In genomic region chr16:17834543-17834942, GRCm38 (mm10) we compare ENCODE assay signal across 10 mouse cellular contexts. TPM values are rescaled to one million over a fixed set of nuclear protein-coding genes. Genes with fewer than 3 reads are reported as not detected.
DNase-seq lines count a peak whose midpoint lies in the region; ATAC-seq and TF ChIP-seq lines count a peak whose summit lies in the region.
"Had no signal": no experiment of that assay in that cellular context is flagged by ENCODE, and none has a peak within 500 bp of the region (broad histone marks: within the 10 kb centered on the region; RNA-seq: fewer than 3 reads in every experiment).

No protein-coding gene starts in this region.

- no peaks in the 10 kb centered on the region for H3K36me3 ChIP-seq in heart, embryonic 12.5 days
- peaks cover 18% of the 10 kb centered on the region for H3K36me3 ChIP-seq in G1E (replicated peaks)
- H3K36me3 ChIP-seq in hindbrain, embryonic 12.5 days = peaks cover 7% of the 10 kb centered on the region; the same call in 1 of the 2 replicates
- peaks cover 6% of the 10 kb centered on the region; the same call in 1 of the 2 replicates for H3K36me3 ChIP-seq in midbrain, embryonic 10.5 days

- TF ChIP-seq CTCF in G1E (IDR thresholded peaks at IDR 0.05; ENCODE audit: low read depth, low read length) = no peak

- ATAC-seq in heart, embryonic 12.5 days (ENCODE audit: insufficient number of reproducible peaks, low FRiP score) = no peak
- ATAC-seq in G1E (ENCODE audit: extremely low read depth, insufficient number of reproducible peaks, low FRiP score, poor library complexity, severe bottlenecking) = peak; percentile 28; the same call in 1 of the 2 replicates
- ATAC-seq in hindbrain, embryonic 12.5 days (ENCODE audit: low FRiP score) = 0 out of 2 replicates have a peak, but pooled peaks have one; percentile 6
- ATAC-seq in megakaryocyte, adult 5-6 weeks (ENCODE audit: poor library complexity, severe bottlenecking) = no peak
- ATAC-seq: activated CD4-positive, CD25-positive, alpha-beta regulatory T cell, adult 4 months had no signal

- no peak for DNase-seq in heart, adult 9 months (ENCODE audit: low spot score in 2 of 2)
- DNase-seq in G1E (ENCODE audit: low spot score) = no peak
- no peak for DNase-seq in midbrain, embryonic 10.5 days (ENCODE audit: low spot score)
- DNase-seq in yolk sac, embryonic 10.5 days (ENCODE audit: low spot score) = no peak
- no peak for DNase-seq in kidney, adult 8-10 months
- DNase-seq: gastrocnemius, postnatal 36 days had no signal

- H3K9ac ChIP-seq in heart, embryonic 12.5 days = no peak overlapping the region
- H3K9ac ChIP-seq in hindbrain, embryonic 12.5 days = peak overlapping the region; percentile 77

- 37% methylated on average over 7 of the region's 7 CpGs for WGBS in heart, embryonic 12.5 days
- 56% methylated on average over 7 of the region's 7 CpGs for WGBS in hindbrain, embryonic 12.5 days
- WGBS in midbrain, embryonic 10.5 days = 57% methylated on average over 7 of the region's 7 CpGs

- H3K4me2 ChIP-seq in heart, embryonic 12.5 days = peak overlapping the region; percentile 100
- H3K4me2 ChIP-seq in hindbrain, embryonic 12.5 days (replicated peaks) = peak overlapping the region; percentile 99

- peaks cover 86% of the 10 kb centered on the region for H3K27me3 ChIP-seq in heart, embryonic 12.5 days (replicated peaks)
- peaks cover 51% of the 10 kb centered on the region for H3K27me3 ChIP-seq in G1E (ENCODE audit: insufficient read depth, low read length)
- peaks cover 83% of the 10 kb centered on the region for H3K27me3 ChIP-seq in hindbrain, embryonic 12.5 days
- H3K27me3 ChIP-seq in midbrain, embryonic 10.5 days (ENCODE audit: low read depth, poor library complexity, severe bottlenecking) = peaks cover 88% of the 10 kb centered on the region

- peaks cover 16% of the 10 kb centered on the region for H3K4me1 ChIP-seq in heart, embryonic 12.5 days (replicated peaks)
- H3K4me1 ChIP-seq in G1E (ENCODE audit: insufficient read depth, low read depth, low read length) = peaks cover 33% of the 10 kb centered on the region
- peaks cover 18% of the 10 kb centered on the region for H3K4me1 ChIP-seq in hindbrain, embryonic 12.5 days
- H3K4me1 ChIP-seq in midbrain, embryonic 10.5 days = peaks cover 24% of the 10 kb centered on the region

- H3K9me3 ChIP-seq in heart, embryonic 12.5 days (replicated peaks) = no peaks in the 10 kb centered on the region
- 0 out of 2 replicates have a peak, but pooled peaks cover 8% of the 10 kb centered on the region for H3K9me3 ChIP-seq in G1E (replicated peaks)
- H3K9me3 ChIP-seq in hindbrain, embryonic 12.5 days (replicated peaks) = no peaks in the 10 kb centered on the region
- no peaks in the 10 kb centered on the region for H3K9me3 ChIP-seq in midbrain, embryonic 10.5 days (replicated peaks)

- H3K4me3 ChIP-seq in heart, embryonic 12.5 days = peak overlapping the region; percentile 72
- peak overlapping the region; percentile 67; the same call in 1 of the 2 replicates for H3K4me3 ChIP-seq in G1E (ENCODE audit: low read depth, low read length)
- peak overlapping the region; percentile 65 for H3K4me3 ChIP-seq in hindbrain, embryonic 12.5 days
- peak overlapping the region; percentile 63 for H3K4me3 ChIP-seq in midbrain, embryonic 10.5 days

- H3K27ac ChIP-seq in heart, embryonic 12.5 days (ENCODE audit: poor library complexity, severe bottlenecking) = no peak overlapping the region
- H3K27ac ChIP-seq in hindbrain, embryonic 12.5 days = peak overlapping the region; percentile 82
- no peak overlapping the region for H3K27ac ChIP-seq in midbrain, embryonic 10.5 days (replicated peaks)

RNA-seq across cellular contexts. Expression of gene B830017H08Rik, which starts 1.6 kb away (rescaled TPM):
- not detected in 2 replicates for polyA plus RNA-seq in heart, embryonic 12.5 days (2016; fragmentation: Nextera tagmentation; extraction: Ambion mirVana)
- total RNA-seq in G1E (2014; fragmentation: Nextera tagmentation) (not detected in 2 replicates), G1E (2017) (0.33 TPM in 1 of 2 replicates, not detected in the other)
- polyA plus RNA-seq in G1E (2012) = 0.17 and 0.23 TPM in 2 replicates
- polyA plus RNA-seq in hindbrain, embryonic 12.5 days (2016; fragmentation: Nextera tagmentation; extraction: Ambion mirVana) = 0.93 and 1.0 TPM in 2 replicates
- 0.21 TPM in 1 of 2 replicates, not detected in the other for polyA plus RNA-seq in midbrain, embryonic 10.5 days (2016; fragmentation: Nextera tagmentation; extraction: Ambion mirVana)
- not detected in 2 replicates for total RNA-seq in megakaryocyte, adult 5-6 weeks (2015)
- total RNA-seq in megakaryocyte, adult 5-6 weeks (2017) = not detected in 2 replicates
- total RNA-seq: gastrocnemius, postnatal 36 days had no signal
- polyA plus RNA-seq: activated CD4-positive, CD25-positive, alpha-beta regulatory T cell, adult 4 months had no signal

RNA-seq across cellular contexts. Expression of gene Car15, which starts 3.6 kb away (rescaled TPM):
- polyA plus RNA-seq in heart, embryonic 12.5 days (2016; fragmentation: Nextera tagmentation; extraction: Ambion mirVana) = 1.5 and 1.7 TPM in 2 replicates
- total RNA-seq in G1E (2014; fragmentation: Nextera tagmentation) (2.3 and 2.4 TPM in 2 replicates), G1E (2017) (2.3 and 3.3 TPM in 2 replicates)
- polyA plus RNA-seq in G1E (2012) = 0.13 and 0.89 TPM in 2 replicates
- polyA plus RNA-seq in hindbrain, embryonic 12.5 days (2016; fragmentation: Nextera tagmentation; extraction: Ambion mirVana) = 3.5 and 4.1 TPM in 2 replicates
- polyA plus RNA-seq in midbrain, embryonic 10.5 days (2016; fragmentation: Nextera tagmentation; extraction: Ambion mirVana) = 1.8 and 1.9 TPM in 2 replicates
- total RNA-seq in megakaryocyte, adult 5-6 weeks (2015) = 4.1 and 6.1 TPM in 2 replicates
- 1.7 and 2.3 TPM in 2 replicates for total RNA-seq in megakaryocyte, adult 5-6 weeks (2017)

RNA-seq across cellular contexts. Expression of gene Scarf2, which starts 37.5 kb away (rescaled TPM):
- polyA plus RNA-seq in heart, embryonic 12.5 days (2016; fragmentation: Nextera tagmentation; extraction: Ambion mirVana) = 15.8 and 17.4 TPM in 2 replicates
- total RNA-seq in G1E (2014; fragmentation: Nextera tagmentation) = not detected in 2 replicates
- 0.06 TPM in 1 of 2 replicates, not detected in the other for total RNA-seq in G1E (2017)
- not detected in 2 replicates for polyA plus RNA-seq in G1E (2012)
- 21.0 and 26.5 TPM in 2 replicates for polyA plus RNA-seq in hindbrain, embryonic 12.5 days (2016; fragmentation: Nextera tagmentation; extraction: Ambion mirVana)
- polyA plus RNA-seq in midbrain, embryonic 10.5 days (2016; fragmentation: Nextera tagmentation; extraction: Ambion mirVana) = 4.1 TPM in 2 replicates
- total RNA-seq in megakaryocyte, adult 5-6 weeks (2015) = 0.07 TPM in 1 of 2 replicates, not detected in the other
- total RNA-seq in megakaryocyte, adult 5-6 weeks (2017) = not detected in 2 replicates
- polyA plus RNA-seq: activated CD4-positive, CD25-positive, alpha-beta regulatory T cell, adult 4 months had no signal

RNA-seq across cellular contexts. Expression of gene Gm20518, which starts 56.9 kb away (rescaled TPM):
- polyA plus RNA-seq in heart, embryonic 12.5 days (2016; fragmentation: Nextera tagmentation; extraction: Ambion mirVana) = 0.19 and 0.32 TPM in 2 replicates
- total RNA-seq in G1E (2014; fragmentation: Nextera tagmentation) (0.75 and 1.0 TPM in 2 replicates), G1E (2017) (0.52 and 1.0 TPM in 2 replicates)
- 0.09 and 0.17 TPM in 2 replicates for polyA plus RNA-seq in G1E (2012)
- polyA plus RNA-seq in hindbrain, embryonic 12.5 days (2016; fragmentation: Nextera tagmentation; extraction: Ambion mirVana) = 0.66 and 0.73 TPM in 2 replicates
- 0.35 and 0.60 TPM in 2 replicates for polyA plus RNA-seq in midbrain, embryonic 10.5 days (2016; fragmentation: Nextera tagmentation; extraction: Ambion mirVana)
- total RNA-seq in megakaryocyte, adult 5-6 weeks (2015) = 0.27 and 0.96 TPM in 2 replicates
- total RNA-seq in megakaryocyte, adult 5-6 weeks (2017) = 0.04 and 0.37 TPM in 2 replicates

RNA-seq across cellular contexts. Expression of gene Tssk1, which starts 59.5 kb away (rescaled TPM):
- polyA plus RNA-seq in heart, embryonic 12.5 days (2016; fragmentation: Nextera tagmentation; extraction: Ambion mirVana) = 0.04 and 0.05 TPM in 2 replicates
- total RNA-seq in G1E (2014; fragmentation: Nextera tagmentation) = not detected in 2 replicates
- total RNA-seq in G1E (2017) = 0.16 TPM in 1 of 2 replicates, not detected in the other
- polyA plus RNA-seq in G1E (2012) = not detected in 2 replicates
- 0.07 and 0.10 TPM in 2 replicates for polyA plus RNA-seq in hindbrain, embryonic 12.5 days (2016; fragmentation: Nextera tagmentation; extraction: Ambion mirVana)
- polyA plus RNA-seq in midbrain, embryonic 10.5 days (2016; fragmentation: Nextera tagmentation; extraction: Ambion mirVana) = 0.05 TPM in 1 of 2 replicates, not detected in the other
- not detected in 2 replicates for total RNA-seq in megakaryocyte, adult 5-6 weeks (2015)
- not detected in 2 replicates for total RNA-seq in megakaryocyte, adult 5-6 weeks (2017)
- polyA plus RNA-seq: activated CD4-positive, CD25-positive, alpha-beta regulatory T cell, adult 4 months had no signal

Comparison
In these comparisons a context has a peak if more than half of its experiments do, and no peak if none do; other contexts are left out.
1. ATAC-seq: peak in G1E (single experiment) and hindbrain, embryonic 12.5 days (single experiment); none in heart, embryonic 12.5 days (single experiment) and megakaryocyte, adult 5-6 weeks (single experiment).
2. Peak in every context shown above with its lines, with median percentiles within 50 percentile points of each other: H3K4me3 ChIP-seq.